Mouse (Mus musculus) E14TG2a.4 (cell line): ENCODE results near the gene Rrbp1.

Source experiments
- H3K27me3 ChIP-seq: 2 replicates; pipeline ENCODE4 v1.6.1; 2014; ENCODE audit warnings: low read length, control low read depth; ENCODE audit not compliant: insufficient read depth
- H3K36me3 ChIP-seq: 2 replicates; pipeline ENCODE4 v1.6.1; 2014; ENCODE audit warnings: low read length, control low read depth; ENCODE audit not compliant: insufficient read depth
- H3K4me1 ChIP-seq: replicated peaks from 2 replicates; pipeline ENCODE4 v1.6.1; 2014; ENCODE audit warnings: low read depth, low read length, control low read depth
- H3K4me3 ChIP-seq: replicated peaks from 2 replicates; pipeline ENCODE4 v1.5.1; 2014; ENCODE audit warnings: mild to moderate bottlenecking, low read length
- H3K9me3 ChIP-seq: 2 replicates; pipeline ENCODE4 v1.6.1; 2014; ENCODE audit warnings: low read length, control low read depth
- CTCF ChIP-seq: conservative IDR thresholded peaks from 2 replicates; pipeline ENCODE4 v1.5.1; 2014; ENCODE audit warnings: low read length
- NANOG ChIP-seq: IDR thresholded peaks from 2 replicates; pipeline ENCODE4 v1.6.1; 2014; ENCODE audit warnings: borderline replicate concordance, low read length, mixed read lengths
- POU5F1 ChIP-seq: IDR thresholded peaks from 2 replicates; pipeline ENCODE4 v1.6.1; 2014; ENCODE audit warnings: low read length, borderline replicate concordance

Rrbp1 gene

GRCm38 (mm10) chr2:144010282-144011044 lies 600 bp downstream of the Rrbp1 start:
- Histone ChIP-seq H3K4me1 (peaks cover 45% of the 10 kb centered on the region), H3K27me3 (0 out of 2 replicates have a peak, but pooled peaks cover 2% of the 10 kb centered on the region), H3K9me3 (no peaks in the 10 kb centered on the region), H3K36me3 (peaks cover 9% of the 10 kb centered on the region; the same call in 1 of the 2 replicates), H3K4me3 (peak overlapping the region; percentile 96)
- TF ChIP-seq CTCF (no peak), NANOG (no peak), POU5F1 (no peak)

GRCm38 (mm10) chr2:144009551-144010281 lies 1.3 kb downstream of the Rrbp1 start:
- no peaks in the 10 kb centered on the region for H3K9me3 ChIP-seq
- peaks cover 51% of the 10 kb centered on the region for H3K4me1 ChIP-seq
- H3K27me3 ChIP-seq: 0 out of 2 replicates have a peak, but pooled peaks cover 2% of the 10 kb centered on the region
- peaks cover 9% of the 10 kb centered on the region; the same call in 1 of the 2 replicates for H3K36me3 ChIP-seq
- no peak for TF ChIP-seq NANOG
- TF ChIP-seq CTCF: no peak
- no peak for TF ChIP-seq POU5F1
- H3K4me3 ChIP-seq: peak overlapping the region; percentile 96

- Histone ChIP-seq H3K27me3 (no peaks in the 10 kb centered on the region), H3K36me3 (peaks cover 9% of the 10 kb centered on the region; the same call in 1 of the 2 replicates), H3K4me1 (peaks cover 51% of the 10 kb centered on the region), H3K4me3 (peak overlapping the region; percentile 96), H3K9me3 (no peaks in the 10 kb centered on the region)
- TF ChIP-seq POU5F1: no peak
- no peak for TF ChIP-seq NANOG
- TF ChIP-seq CTCF: no peak
Observed at GRCm38 (mm10) chr2:144009081-144009480, 2.0 kb downstream of the Rrbp1 start.

GRCm38 (mm10) chr2:144007211-144007610 lies 3.9 kb downstream of the Rrbp1 start:
- Histone ChIP-seq H3K36me3 (peaks cover 9% of the 10 kb centered on the region; the same call in 1 of the 2 replicates), H3K4me1 (peaks cover 64% of the 10 kb centered on the region), H3K27me3 (no peaks in the 10 kb centered on the region), H3K4me3 (no peak overlapping the region), H3K9me3 (no peaks in the 10 kb centered on the region)
- TF ChIP-seq POU5F1 (no peak), NANOG (no peak), CTCF (no peak)

GRCm38 (mm10) chr2:144006686-144007085 lies 4.4 kb downstream of the Rrbp1 start:
- Histone ChIP-seq H3K4me3 (no peak overlapping the region), H3K27me3 (no peaks in the 10 kb centered on the region), H3K9me3 (no peaks in the 10 kb centered on the region), H3K36me3 (peaks cover 9% of the 10 kb centered on the region; the same call in 1 of the 2 replicates), H3K4me1 (peaks cover 69% of the 10 kb centered on the region)
- no peak for TF ChIP-seq NANOG
- no peak for TF ChIP-seq CTCF
- TF ChIP-seq POU5F1: no peak

- H3K4me3 ChIP-seq: no peak overlapping the region
- no peak for TF ChIP-seq NANOG
- no peak for TF ChIP-seq CTCF
- no peak for TF ChIP-seq POU5F1
- peaks cover 71% of the 10 kb centered on the region for H3K4me1 ChIP-seq
- H3K27me3 ChIP-seq: no peaks in the 10 kb centered on the region
- H3K9me3 ChIP-seq: no peaks in the 10 kb centered on the region
- H3K36me3 ChIP-seq: peaks cover 9% of the 10 kb centered on the region; the same call in 1 of the 2 replicates
Observed at GRCm38 (mm10) chr2:144005166-144005955, 5.7 kb downstream of the Rrbp1 start.

- H3K4me3 ChIP-seq: no peak overlapping the region
- H3K9me3 ChIP-seq: no peaks in the 10 kb centered on the region
- H3K36me3 ChIP-seq: peaks cover 5% of the 10 kb centered on the region; the same call in 1 of the 2 replicates
- H3K4me1 ChIP-seq: peaks cover 68% of the 10 kb centered on the region
- no peaks in the 10 kb centered on the region for H3K27me3 ChIP-seq
- TF ChIP-seq POU5F1 (no peak), NANOG (no peak), CTCF (no peak)
Observed at GRCm38 (mm10) chr2:144003544-144003943, 7.5 kb downstream of the Rrbp1 start.
